Mouse (Mus musculus) ES-Bruce4 (cell line): ENCODE measurements around the gene Fam20b. TPM values are rescaled to one million over a fixed set of nuclear protein-coding genes. Genes with fewer than 3 reads are reported as not detected.

ENCODE experiments used
- H3K27ac ChIP-seq: 2 replicates; pipeline ENCODE4 v1.5.1; 2012; ENCODE audit warnings: low read length, inconsistent platforms; ENCODE audit not compliant: insufficient read depth
- H3K27me3 ChIP-seq: 2 replicates; pipeline ENCODE4 v1.6.1; 2012; ENCODE audit warnings: mild to moderate bottlenecking, low read length, inconsistent platforms; ENCODE audit not compliant: control insufficient read depth, poor library complexity, insufficient read depth, severe bottlenecking
- H3K36me3 ChIP-seq: 2 replicates; pipeline ENCODE4 v1.6.1; 2012; ENCODE audit warnings: inconsistent platforms, mild to moderate bottlenecking, low read length, moderate library complexity; ENCODE audit not compliant: control insufficient read depth, poor library complexity, insufficient read depth, severe bottlenecking
- H3K4me1 ChIP-seq: one replicate; pipeline ENCODE4 v1.8.1; 2011; ENCODE audit warnings: low read length; ENCODE audit not compliant: control insufficient read depth, insufficient read depth
- H3K4me3 ChIP-seq: 2 replicates; pipeline ENCODE4 v1.5.1; 2011; ENCODE audit warnings: low read depth, mild to moderate bottlenecking, low read length
- H3K9ac ChIP-seq: 2 replicates; pipeline ENCODE4 v1.6.1; 2012; ENCODE audit warnings: low read depth, mild to moderate bottlenecking, inconsistent platforms; ENCODE audit not compliant: poor library complexity, severe bottlenecking
- H3K9me3 ChIP-seq: replicated peaks from 2 replicates; pipeline ENCODE4 v1.6.1; 2012; ENCODE audit warnings: mild to moderate bottlenecking, low read length, inconsistent platforms; ENCODE audit not compliant: control insufficient read depth, poor library complexity, insufficient read depth, severe bottlenecking
- CTCF ChIP-seq: IDR thresholded peaks from one replicate; pipeline ENCODE4 v1.8.1; 2011; ENCODE audit warnings: low read depth, low read length
- EP300 ChIP-seq: IDR thresholded peaks from 2 replicates; pipeline ENCODE4 v1.6.1; 2011; ENCODE audit warnings: low read depth, low read length; ENCODE audit not compliant: insufficient read depth
- POLR2A ChIP-seq: IDR thresholded peaks from one replicate; pipeline ENCODE4 v1.8.1; 2011; ENCODE audit warnings: low read length; ENCODE audit not compliant: insufficient read depth
- polyA plus RNA-seq: library from polyadenylated mRNA; stranded (reverse); fragments of >200 nt; gene quantifications from 2 replicates; pipeline ENCODE4 v1.2.4, GENCODE M21; 2011; ENCODE audit warnings: low read depth; ENCODE audit not compliant: missing spikeins, insufficient read depth, insufficient read length

Gene Fam20b
- polyA plus RNA-seq, 1 experiment: 23.5 TPM

DNA sequence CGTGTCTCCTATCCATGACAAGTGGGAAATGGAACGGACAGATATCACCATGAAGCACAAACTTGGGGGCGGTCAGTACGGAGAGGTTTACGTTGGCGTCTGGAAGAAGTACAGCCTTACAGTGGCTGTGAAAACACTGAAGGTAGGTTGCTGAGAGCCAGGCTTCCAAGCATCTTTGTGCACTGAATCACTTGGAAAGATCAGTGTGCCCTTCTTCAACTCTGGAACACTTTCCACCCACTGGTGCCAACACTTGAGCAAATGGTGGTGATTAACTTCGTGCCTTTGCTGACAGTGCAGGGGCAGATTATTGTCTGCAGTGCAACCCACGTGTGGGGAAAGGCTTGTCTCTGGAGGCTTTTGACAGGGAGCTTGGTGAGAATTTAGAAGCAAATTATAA, 88.9 kb downstream of the Fam20b start:
- TF ChIP-seq CTCF (no peak), POLR2A (no peak), EP300 (no peak)
- Histone ChIP-seq H3K27ac (no peak overlapping the region), H3K4me1 (no peaks in the 10 kb centered on the region), H3K4me3 (no peak overlapping the region), H3K9ac (no peak overlapping the region), H3K36me3 (peaks cover 47% of the 10 kb centered on the region), H3K27me3 (no peaks in the 10 kb centered on the region), H3K9me3 (no peaks in the 10 kb centered on the region)

Other genes with a start within 250 kb of the Fam20b start
- 137 and 140 TPM in 2 replicates for gene Soat1, start 244.8 kb downstream of the Fam20b start, polyA plus RNA-seq
- 29.0 and 29.7 TPM in 2 replicates for gene Gm10031, start 195.1 kb downstream of the Fam20b start, polyA plus RNA-seq
- gene Abl2, start 160.3 kb downstream of the Fam20b start, polyA plus RNA-seq: 49.7 and 53.0 TPM in 2 replicates
- gene Tor3a, start 44.7 kb downstream of the Fam20b start, polyA plus RNA-seq: 26.9 and 27.9 TPM in 2 replicates
- not detected in 2 replicates for gene Angptl1, start 119.5 kb upstream of the Fam20b start, polyA plus RNA-seq
- gene Ralgps2, start 220.5 kb upstream of the Fam20b start, polyA plus RNA-seq: 50.5 and 65.8 TPM in 2 replicates